Mouse (Mus musculus): Measurements from ENCODE around the gene Eva1a. TPM values are rescaled to one million over a fixed set of nuclear protein-coding genes. Genes with fewer than 3 reads are reported as not detected.

Eva1a gene
- polyA plus RNA-seq, 1 experiment from 2014 or later: 0.96 TPM

DNA sequence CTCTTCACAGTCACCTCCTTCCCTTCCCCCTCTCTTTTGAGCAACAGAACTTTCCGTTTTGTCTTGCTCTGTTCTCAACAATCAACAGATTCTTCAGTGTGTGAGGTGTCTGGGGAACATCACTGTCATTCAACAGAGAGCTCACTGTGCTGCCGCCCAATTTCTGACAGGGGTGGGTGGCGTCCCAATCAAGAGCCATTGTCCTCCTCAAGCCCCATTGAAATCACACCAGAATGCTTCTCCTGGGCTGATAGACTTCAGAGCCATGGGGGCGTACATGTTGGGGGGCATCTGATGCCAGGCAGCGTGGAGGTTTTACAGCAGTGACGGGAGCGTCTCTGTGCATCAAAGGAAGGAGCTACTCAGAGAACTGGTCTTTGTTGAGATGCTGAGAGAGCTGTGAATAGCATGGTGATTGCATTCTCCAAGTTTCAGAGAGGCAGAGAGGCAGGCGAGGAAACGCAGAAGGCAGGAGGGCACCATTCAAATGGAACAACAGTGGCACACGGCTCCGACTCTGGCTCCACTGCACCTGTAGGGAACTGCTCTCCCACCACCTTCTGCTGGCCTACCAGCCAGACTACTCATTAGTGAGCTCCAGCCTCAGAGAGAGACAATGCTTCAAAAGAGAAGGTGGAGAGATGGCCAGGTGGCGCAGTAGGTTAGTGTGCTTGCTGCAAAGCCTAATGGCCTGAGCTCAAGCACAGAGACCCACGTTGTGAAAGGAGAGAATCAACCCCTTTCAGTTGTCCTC, 95.3 kb downstream of the Eva1a start:
- H3K27ac ChIP-seq: no peak overlapping the region
- WGBS: 51% methylated on average over 13 of the region's 13 CpGs
- ATAC-seq (ENCODE audit: low FRiP score): no peak
- peaks cover 15% of the 10 kb centered on the region for H3K4me1 ChIP-seq (replicated peaks)
- H3K4me3 ChIP-seq: no peak overlapping the region
- H3K36me3 ChIP-seq: no peaks in the 10 kb centered on the region
- no peak overlapping the region for H3K9ac ChIP-seq
- no peaks in the 10 kb centered on the region for H3K9me3 ChIP-seq
- H3K4me2 ChIP-seq: no peak overlapping the region
- H3K27me3 ChIP-seq: no peaks in the 10 kb centered on the region

Other genes with a start within 250 kb of the Eva1a start
- gene Gcfc2, start 117.4 kb upstream of the Eva1a start, polyA plus RNA-seq (2015; fragmentation: Nextera tagmentation; extraction: Ambion mirVana): 6.2 and 7.7 TPM in 2 replicates
- gene Mrpl19, start 75.1 kb upstream of the Eva1a start, polyA plus RNA-seq (2015; fragmentation: Nextera tagmentation; extraction: Ambion mirVana): 41.9 and 48.5 TPM in 2 replicates